Mouse (Mus musculus): ENCODE measurements around the gene Hadhb.

- TF ChIP-seq CTCF (IDR thresholded peaks at IDR 0.05) (no peak), EP300 (IDR thresholded peaks at IDR 0.05) (no peak)
Observed at GRCm38 (mm10) chr5:30105668-30106300, 49.3 kb upstream of the Hadhb start, which contains the start of gene 3110082J24Rik.
